Mouse (Mus musculus) midbrain, embryonic 16.5 days (tissue): Measurements from ENCODE around the gene Cited2. TPM values are rescaled to one million over a fixed set of nuclear protein-coding genes. Genes with fewer than 3 reads are reported as not detected.

ENCODE experiments used
- ATAC-seq: fragments of 200-750 bp; cut with Nextera tagmentation; 2 replicates; pipeline ENCODE4 v1.8.0; 2017; ENCODE audit warnings: moderate TSS enrichment
- H3K27ac ChIP-seq: fragments of 300-500 bp; sonication (generic); 2 replicates; pipeline ENCODE4 v1.5.1; 2014; ENCODE audit warnings: mild to moderate bottlenecking, low read length, mixed read lengths
- H3K27me3 ChIP-seq: fragments of 300-500 bp; sonication (generic); 2 replicates; pipeline ENCODE4 v1.6.1; 2014; ENCODE audit warnings: low read depth, low read length, mixed read lengths; ENCODE audit not compliant: control insufficient read depth, insufficient read depth
- H3K36me3 ChIP-seq: fragments of 300-500 bp; sonication (generic); 2 replicates; pipeline ENCODE4 v1.6.1; 2014; ENCODE audit warnings: mild to moderate bottlenecking, low read length, moderate library complexity, mixed read lengths; ENCODE audit not compliant: control insufficient read depth, insufficient read depth
- H3K4me1 ChIP-seq: fragments of 300-500 bp; sonication (generic); 2 replicates; pipeline ENCODE4 v1.6.1; 2014; ENCODE audit warnings: mild to moderate bottlenecking, low read length, mixed read lengths; ENCODE audit not compliant: control insufficient read depth, insufficient read depth
- H3K4me2 ChIP-seq: fragments of 300-500 bp; sonication (generic); 2 replicates; pipeline ENCODE4 v1.6.1; 2014; ENCODE audit warnings: mild to moderate bottlenecking, low read length, mixed read lengths
- H3K4me3 ChIP-seq: fragments of 300-500 bp; sonication (generic); 2 replicates; pipeline ENCODE4 v1.5.1; 2014; ENCODE audit warnings: low read depth, mild to moderate bottlenecking, low read length, moderate library complexity, mixed read lengths
- H3K9ac ChIP-seq: fragments of 300-500 bp; sonication (generic); 2 replicates; pipeline ENCODE4 v1.6.1; 2014; ENCODE audit warnings: low read depth, low read length, mixed read lengths
- H3K9me3 ChIP-seq: fragments of 300-500 bp; sonication (generic); replicated peaks from 2 replicates; pipeline ENCODE4 v1.6.1; 2014; ENCODE audit warnings: mild to moderate bottlenecking, low read length, mixed read lengths; ENCODE audit not compliant: control insufficient read depth, poor library complexity, severe bottlenecking
- WGBS: fragments of 180-500 bp; shearing (Covaris S2); extraction: QIAGEN DNeasy Blood & Tissue Kit; methylation state at CpG from one replicate; pipeline ENCODE4 v1.1.7; 2014; 5-methylcytosine and 5-hydroxymethylcytosine counted together
- polyA plus RNA-seq: library from polyadenylated mRNA; unstranded; fragments of >200 nt; fragmentation: Nextera tagmentation; extraction: Ambion mirVana; gene quantifications from 2 replicates; pipeline ENCODE4 v1.2.1, GENCODE M21; 2015

Cited2 gene
- polyA plus RNA-seq, 1 experiment from 2014 or later: 59.7 TPM

GRCm38 (mm10) chr10:17720891-17721601, 2.0 kb upstream of the Cited2 start:
- H3K4me2 ChIP-seq: peak overlapping the region; percentile 70
- no peaks in the 10 kb centered on the region for H3K36me3 ChIP-seq
- no peak overlapping the region for H3K9ac ChIP-seq
- H3K4me3 ChIP-seq: peak overlapping the region; percentile 98
- no peaks in the 10 kb centered on the region for H3K27me3 ChIP-seq
- peak overlapping the region; percentile 100 for H3K27ac ChIP-seq
- no peak for ATAC-seq
- H3K9me3 ChIP-seq: no peaks in the 10 kb centered on the region
- 86% methylated on average over 8 of the region's 8 CpGs for WGBS
- H3K4me1 ChIP-seq: peaks cover 13% of the 10 kb centered on the region

GRCm38 (mm10) chr10:17721602-17722121, 1.4 kb upstream of the Cited2 start:
- peak; percentile 24 for ATAC-seq
- peak overlapping the region; percentile 100 for H3K27ac ChIP-seq
- no peaks in the 10 kb centered on the region for H3K36me3 ChIP-seq
- peak overlapping the region; percentile 70 for H3K4me2 ChIP-seq
- H3K9ac ChIP-seq: peak overlapping the region; percentile 77
- no peaks in the 10 kb centered on the region for H3K9me3 ChIP-seq
- H3K4me3 ChIP-seq: peak overlapping the region; percentile 98
- WGBS: under 1% methylated on average over 21 of the region's 21 CpGs
- H3K27me3 ChIP-seq: no peaks in the 10 kb centered on the region
- H3K4me1 ChIP-seq: peaks cover 19% of the 10 kb centered on the region

- Histone ChIP-seq H3K9me3 (no peaks in the 10 kb centered on the region), H3K9ac (peak overlapping the region; percentile 77), H3K4me1 (peaks cover 24% of the 10 kb centered on the region), H3K27ac (peak overlapping the region; percentile 100), H3K4me3 (peak overlapping the region; percentile 98), H3K36me3 (no peaks in the 10 kb centered on the region), H3K4me2 (peak overlapping the region; percentile 70), H3K27me3 (no peaks in the 10 kb centered on the region)
- WGBS: under 1% methylated on average over 24 of the region's 24 CpGs
- ATAC-seq: peak; percentile 87
Measured at GRCm38 (mm10) chr10:17722158-17722557, 860 bp upstream of the Cited2 start.

GRCm38 (mm10) chr10:17723421-17723841, 413 bp downstream of the Cited2 start:
- under 1% methylated on average over 28 of the region's 30 CpGs for WGBS

GRCm38 (mm10) chr10:17723871-17724741, 1.1 kb downstream of the Cited2 start:
- WGBS: under 1% methylated on average over 57 of the region's 65 CpGs
- H3K27me3 ChIP-seq: no peaks in the 10 kb centered on the region
- H3K9ac ChIP-seq: peak overlapping the region; percentile 97
- H3K36me3 ChIP-seq: no peaks in the 10 kb centered on the region
- H3K4me2 ChIP-seq: peak overlapping the region; percentile 75
- peaks cover 34% of the 10 kb centered on the region for H3K4me1 ChIP-seq
- peak overlapping the region; percentile 98 for H3K4me3 ChIP-seq
- no peaks in the 10 kb centered on the region for H3K9me3 ChIP-seq
- ATAC-seq: peak; percentile 22
- H3K27ac ChIP-seq: peak overlapping the region; percentile 100

More at GRCm38 (mm10) chr10:17723421-17723841, 413 bp downstream of the Cited2 start:
- peak; percentile 62 for ATAC-seq
- no peaks in the 10 kb centered on the region for H3K9me3 ChIP-seq
- H3K4me3 ChIP-seq: peak overlapping the region; percentile 98
- H3K4me1 ChIP-seq: peaks cover 33% of the 10 kb centered on the region
- H3K36me3 ChIP-seq: no peaks in the 10 kb centered on the region
- H3K27ac ChIP-seq: peak overlapping the region; percentile 100
- peak overlapping the region; percentile 75 for H3K4me2 ChIP-seq
- no peaks in the 10 kb centered on the region for H3K27me3 ChIP-seq
- H3K9ac ChIP-seq: peak overlapping the region; percentile 97

GRCm38 (mm10) chr10:17725037-17725584, 2.1 kb downstream of the Cited2 start:
- Histone ChIP-seq H3K9me3 (no peaks in the 10 kb centered on the region), H3K27me3 (no peaks in the 10 kb centered on the region), H3K36me3 (no peaks in the 10 kb centered on the region), H3K27ac (peak overlapping the region; percentile 53), H3K4me2 (peak overlapping the region; percentile 75), H3K4me3 (peak overlapping the region; percentile 98), H3K9ac (peak overlapping the region; percentile 62), H3K4me1 (peaks cover 34% of the 10 kb centered on the region)
- no peak for ATAC-seq
- 10% methylated on average over 8 of the region's 8 CpGs for WGBS

- H3K4me1 ChIP-seq: peaks cover 34% of the 10 kb centered on the region
- peak overlapping the region; percentile 37 for H3K4me3 ChIP-seq
- no peak for ATAC-seq
- no peaks in the 10 kb centered on the region for H3K27me3 ChIP-seq
- H3K9me3 ChIP-seq: no peaks in the 10 kb centered on the region
- 40% methylated on average over 7 of the region's 7 CpGs for WGBS
- peak overlapping the region; percentile 75 for H3K4me2 ChIP-seq
- no peaks in the 10 kb centered on the region for H3K36me3 ChIP-seq
- H3K27ac ChIP-seq: no peak overlapping the region
- peak overlapping the region; percentile 61 for H3K9ac ChIP-seq
Measured at GRCm38 (mm10) chr10:17725644-17726372, 2.8 kb downstream of the Cited2 start.

- no peaks in the 10 kb centered on the region for H3K36me3 ChIP-seq
- no peaks in the 10 kb centered on the region for H3K9me3 ChIP-seq
- H3K27me3 ChIP-seq: no peaks in the 10 kb centered on the region
- peak overlapping the region; percentile 61 for H3K9ac ChIP-seq
- H3K4me3 ChIP-seq: peak overlapping the region; percentile 37
- peak overlapping the region; percentile 75 for H3K4me2 ChIP-seq
- 44% methylated on average over 2 of the region's 2 CpGs for WGBS
- H3K27ac ChIP-seq: peak overlapping the region; percentile 47
- H3K4me1 ChIP-seq: peaks cover 31% of the 10 kb centered on the region
- no peak for ATAC-seq
Measured at GRCm38 (mm10) chr10:17726373-17726720, 3.3 kb downstream of the Cited2 start.
